Mouse (Mus musculus) forebrain, embryonic 13.5 days (tissue): ENCODE measurements around the gene B4galnt1. TPM values are rescaled to one million over a fixed set of nuclear protein-coding genes. Genes with fewer than 3 reads are reported as not detected.
"Not testable (repeated sequence)": the region's sequence is repeated elsewhere in the genome, so short reads cannot be mapped to it uniquely, and the experiment has no call there.

Source experiments
- ATAC-seq: fragments of 200-750 bp; cut with Nextera tagmentation; 2 replicates; pipeline ENCODE4 v1.8.0; 2017
- H3K27ac ChIP-seq: fragments of 300-500 bp; sonication (generic); 2 replicates; pipeline ENCODE4 v1.5.1; 2015; ENCODE audit warnings: inconsistent platforms, mild to moderate bottlenecking, moderate library complexity
- H3K27me3 ChIP-seq: fragments of 300-500 bp; sonication (generic); 2 replicates; pipeline ENCODE4 v1.6.1; 2015; ENCODE audit warnings: mild to moderate bottlenecking, inconsistent platforms
- H3K36me3 ChIP-seq: fragments of 300-500 bp; sonication (generic); 2 replicates; pipeline ENCODE4 v1.6.1; 2015; ENCODE audit warnings: mild to moderate bottlenecking, inconsistent platforms; ENCODE audit not compliant: poor library complexity, severe bottlenecking
- H3K4me1 ChIP-seq: fragments of 300-500 bp; sonication (generic); 2 replicates; pipeline ENCODE4 v1.6.1; 2015; ENCODE audit warnings: inconsistent platforms
- H3K4me2 ChIP-seq: fragments of 300-500 bp; sonication (generic); 2 replicates; pipeline ENCODE4 v1.6.1; 2015; ENCODE audit warnings: inconsistent platforms, mild to moderate bottlenecking, moderate library complexity
- H3K4me3 ChIP-seq: fragments of 300-500 bp; sonication (generic); 2 replicates; pipeline ENCODE4 v1.5.1; 2015; ENCODE audit warnings: mild to moderate bottlenecking, inconsistent platforms
- H3K9ac ChIP-seq: fragments of 300-500 bp; sonication (generic); 2 replicates; pipeline ENCODE4 v1.6.1; 2015; ENCODE audit warnings: mild to moderate bottlenecking, inconsistent platforms
- H3K9me3 ChIP-seq: fragments of 300-500 bp; sonication (generic); replicated peaks from 2 replicates; pipeline ENCODE4 v1.6.1; 2016; ENCODE audit warnings: inconsistent platforms
- WGBS: fragments of 180-500 bp; shearing (Covaris S2); methylation state at CpG from one replicate; pipeline ENCODE4 v1.1.7; 2015; 5-methylcytosine and 5-hydroxymethylcytosine counted together
- polyA plus RNA-seq: library from polyadenylated mRNA; unstranded; fragments of >200 nt; fragmentation: Nextera tagmentation; extraction: Ambion mirVana; gene quantifications from 2 replicates; pipeline ENCODE4 v1.2.1, GENCODE M21; 2015

Gene B4galnt1
- polyA plus RNA-seq, 1 experiment from 2014 or later = 16.7 TPM

DNA sequence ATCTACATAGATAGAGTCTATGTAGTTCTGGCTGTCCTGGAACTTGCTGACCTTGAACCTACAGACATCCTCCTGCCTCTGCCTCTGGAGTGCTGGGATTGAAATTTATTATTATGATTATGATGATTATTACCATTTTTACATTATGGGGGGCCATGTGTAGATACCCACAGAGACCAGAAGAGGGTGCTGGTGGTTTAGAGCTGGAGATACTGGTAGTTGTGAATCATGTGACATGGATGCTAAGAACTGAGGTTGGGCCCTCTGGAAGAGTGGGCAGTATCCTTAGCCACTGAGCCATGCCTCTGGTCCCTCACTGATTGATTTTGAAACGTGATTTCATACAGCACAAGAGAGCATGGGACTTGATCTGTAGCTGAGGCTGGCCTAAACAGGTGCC, 21.4 kb downstream of the B4galnt1 start:
- H3K4me2 ChIP-seq = peak overlapping the region; percentile 96; the same call in 1 of the 2 replicates
- peaks cover 48% of the 10 kb centered on the region for H3K4me1 ChIP-seq
- WGBS = 83% methylated on average over 1 of the region's 1 CpGs
- no peak for ATAC-seq
- H3K9ac ChIP-seq = no peak overlapping the region
- no peak overlapping the region for H3K27ac ChIP-seq
- H3K4me3 ChIP-seq = no peak overlapping the region
- H3K36me3 ChIP-seq = peaks cover 19% of the 10 kb centered on the region
- H3K27me3 ChIP-seq = peaks cover 10% of the 10 kb centered on the region
- no peaks in the 10 kb centered on the region for H3K9me3 ChIP-seq

DNA sequence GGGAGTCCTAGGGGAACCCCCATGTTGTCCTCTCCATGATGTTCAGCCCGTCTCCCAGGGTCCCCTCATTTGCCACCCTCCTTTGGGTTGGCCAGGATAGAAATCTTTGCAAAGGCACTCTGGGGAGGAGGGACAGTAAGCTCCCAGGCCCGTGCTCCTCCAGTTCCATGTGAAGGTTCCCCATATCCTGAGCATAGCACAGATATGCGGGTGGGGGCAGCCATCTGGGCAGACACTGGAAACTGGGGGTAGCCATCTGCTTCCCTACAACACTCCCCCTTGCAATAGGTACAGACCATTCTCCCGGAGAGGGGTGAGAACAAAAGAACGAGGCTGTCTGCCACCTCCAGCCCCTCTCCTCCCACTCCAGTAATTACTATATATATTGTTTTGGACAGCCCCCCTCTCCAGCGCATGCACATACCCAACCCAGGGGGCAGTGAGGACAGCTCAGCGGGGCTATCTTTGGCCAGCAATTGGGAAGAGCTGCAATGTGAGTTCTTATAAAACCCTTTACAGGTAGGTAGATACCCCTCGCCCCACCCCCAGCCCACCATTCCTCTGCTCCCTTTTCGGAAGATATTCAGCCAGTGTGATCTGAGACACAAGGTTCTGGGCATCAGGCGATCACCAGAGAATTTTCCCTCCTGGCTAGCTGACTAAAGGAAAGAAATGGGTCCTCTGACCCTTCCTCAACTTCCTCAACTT, 22.5 kb downstream of the B4galnt1 start:
- peak overlapping the region; percentile 96 for H3K4me2 ChIP-seq
- H3K4me1 ChIP-seq = peaks cover 48% of the 10 kb centered on the region
- ATAC-seq = peak; percentile 36
- peak overlapping the region; percentile 84 for H3K9ac ChIP-seq
- H3K9me3 ChIP-seq = no peaks in the 10 kb centered on the region
- peaks cover 27% of the 10 kb centered on the region for H3K36me3 ChIP-seq
- WGBS = 29% methylated on average over 10 of the region's 10 CpGs
- H3K4me3 ChIP-seq = peak overlapping the region; percentile 71
- H3K27me3 ChIP-seq = 0 out of 2 replicates have a peak, but pooled peaks cover 3% of the 10 kb centered on the region
- H3K27ac ChIP-seq = peak overlapping the region; percentile 90

DNA sequence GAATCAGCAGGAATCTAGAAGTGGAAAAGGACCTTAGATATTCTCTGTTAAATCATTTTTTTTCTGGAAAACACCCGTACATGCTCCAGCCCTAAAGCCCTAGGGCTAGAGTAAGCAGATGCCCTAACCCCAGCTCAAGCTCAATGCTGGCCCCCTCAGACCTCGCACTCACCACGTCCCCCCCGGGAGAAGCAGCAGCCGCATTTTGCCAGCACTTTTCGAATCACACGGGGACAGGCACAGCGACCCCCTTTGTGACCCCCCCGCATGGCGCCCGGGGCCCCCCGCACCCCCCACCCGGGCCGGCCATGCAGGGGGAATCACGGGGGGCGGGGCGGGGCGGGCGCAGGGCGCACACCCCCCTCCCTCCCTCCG, 23.0 kb downstream of the B4galnt1 start:
- H3K4me3 ChIP-seq = peak overlapping the region; percentile 71
- ATAC-seq = no peak

GRCm38 (mm10) chr10:127188465-127189115, 23.6 kb downstream of the B4galnt1 start:
- ATAC-seq = peak; percentile 79
- H3K4me1 ChIP-seq = peaks cover 47% of the 10 kb centered on the region

More for the DNA sequence above, 23.0 kb downstream of the B4galnt1 start:
- Histone ChIP-seq H3K4me2 (peak overlapping the region; percentile 96), H3K27me3 (no peaks in the 10 kb centered on the region), H3K4me1 (peaks cover 48% of the 10 kb centered on the region), H3K27ac (peak overlapping the region; percentile 90), H3K9ac (peak overlapping the region; percentile 84), H3K36me3 (peaks cover 33% of the 10 kb centered on the region), H3K9me3 (no peaks in the 10 kb centered on the region)
- WGBS = under 1% methylated on average over 15 of the region's 21 CpGs

GRCm38 (mm10) chr10:127189116-127189650, 24.2 kb downstream of the B4galnt1 start:
- under 1% methylated on average over 26 of the region's 26 CpGs for WGBS
- H3K4me1 ChIP-seq = peaks cover 41% of the 10 kb centered on the region

More at GRCm38 (mm10) chr10:127188465-127189115, 23.6 kb downstream of the B4galnt1 start:
- Histone ChIP-seq H3K4me3 (peak overlapping the region; percentile 71), H3K9me3 (no peaks in the 10 kb centered on the region), H3K9ac (peak overlapping the region; percentile 84), H3K4me2 (peak overlapping the region; percentile 96), H3K27me3 (no peaks in the 10 kb centered on the region), H3K36me3 (peaks cover 35% of the 10 kb centered on the region), H3K27ac (peak overlapping the region; percentile 90)
- under 1% methylated on average over 26 of the region's 46 CpGs for WGBS

DNA sequence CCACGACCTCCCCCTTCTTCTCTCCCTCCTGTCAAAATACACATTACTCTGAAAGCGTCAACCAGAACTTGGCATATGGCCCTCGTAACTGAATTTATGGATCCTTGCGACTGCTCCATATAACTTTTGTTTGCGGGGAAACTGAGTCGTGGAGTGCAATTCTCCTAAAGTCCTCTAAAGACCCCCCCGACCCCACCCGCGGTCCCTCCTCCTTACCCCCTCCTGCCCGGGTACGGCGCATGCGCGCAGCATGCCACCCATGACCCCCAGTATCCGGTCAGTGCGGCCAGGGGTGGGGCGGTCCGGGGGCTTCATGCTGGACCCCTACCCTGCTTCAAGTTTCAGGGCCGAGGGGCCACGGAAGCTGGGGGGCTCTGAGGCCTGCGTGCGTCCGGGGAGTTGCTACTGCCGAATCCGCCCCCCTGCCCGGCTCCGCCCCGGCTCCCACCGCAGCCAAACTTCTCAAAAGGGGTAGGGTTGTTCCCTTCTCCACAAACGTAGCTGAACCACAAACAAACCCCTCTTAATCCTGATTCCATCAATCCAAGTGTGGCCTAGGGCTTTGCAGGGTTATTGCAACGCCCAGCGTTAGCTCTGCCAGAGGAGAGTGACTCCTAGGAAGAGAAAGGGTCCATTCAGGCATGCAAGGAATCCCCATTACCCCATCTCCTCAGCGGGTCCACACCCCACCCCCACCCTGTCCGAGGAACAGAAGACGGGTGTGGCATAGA, 24.8 kb downstream of the B4galnt1 start, which contains the start of gene Arhgef25:
TSS of gene Arhgef25 (minus strand) at position 433 of the 731 bp plus-strand sequence.
- H3K27me3 ChIP-seq = no peaks in the 10 kb centered on the region
- H3K9me3 ChIP-seq = no peaks in the 10 kb centered on the region
- peak within 1 kb of the TSS; percentile 84 for H3K9ac ChIP-seq
- peak within 1 kb of the TSS; percentile 96 for H3K4me2 ChIP-seq
- peak within 1 kb of the TSS; percentile 90 for H3K27ac ChIP-seq
- ATAC-seq = no peak
- H3K36me3 ChIP-seq = peaks cover 35% of the 10 kb centered on the region
- 1% methylated on average over 35 of the region's 35 CpGs for WGBS
- peaks cover 42% of the 10 kb centered on the region for H3K4me1 ChIP-seq
- H3K4me3 ChIP-seq = peak within 1 kb of the TSS; percentile 71

More at GRCm38 (mm10) chr10:127189116-127189650, 24.2 kb downstream of the B4galnt1 start:
- Histone ChIP-seq H3K9ac (peak overlapping the region; percentile 84), H3K9me3 (no peaks in the 10 kb centered on the region), H3K4me2 (peak overlapping the region; percentile 96), H3K4me3 (peak overlapping the region; percentile 71), H3K36me3 (peaks cover 35% of the 10 kb centered on the region), H3K27ac (peak overlapping the region; percentile 90), H3K27me3 (no peaks in the 10 kb centered on the region)
- ATAC-seq = peak; percentile 23

GRCm38 (mm10) chr10:127190398-127191190, 25.6 kb downstream of the B4galnt1 start:
- Histone ChIP-seq H3K9ac (no peak overlapping the region), H3K27ac (peak overlapping the region; percentile 90; the same call in 1 of the 2 replicates), H3K4me2 (peak overlapping the region; percentile 96), H3K9me3 (no peaks in the 10 kb centered on the region), H3K4me1 (peaks cover 44% of the 10 kb centered on the region), H3K27me3 (no peaks in the 10 kb centered on the region), H3K4me3 (no peak overlapping the region), H3K36me3 (peaks cover 35% of the 10 kb centered on the region)
- 36% methylated on average over 14 of the region's 14 CpGs for WGBS
- no peak for ATAC-seq

- peaks cover 35% of the 10 kb centered on the region for H3K36me3 ChIP-seq
- no peak overlapping the region for H3K27ac ChIP-seq
- H3K4me2 ChIP-seq = no peak overlapping the region
- H3K9me3 ChIP-seq = no peaks in the 10 kb centered on the region
- peaks cover 48% of the 10 kb centered on the region for H3K4me1 ChIP-seq
- no peak for ATAC-seq
- no peak overlapping the region for H3K9ac ChIP-seq
- no peaks in the 10 kb centered on the region for H3K27me3 ChIP-seq
- no peak overlapping the region for H3K4me3 ChIP-seq
- WGBS = 76% methylated on average over 19 of the region's 19 CpGs
These were observed 26.4 kb downstream of the B4galnt1 start for GRCm38 (mm10) chr10:127191191-127192056.

GRCm38 (mm10) chr10:127192057-127192328, 27.0 kb downstream of the B4galnt1 start:
- ATAC-seq, H3K9me3 ChIP-seq, H3K27ac ChIP-seq, H3K27me3 ChIP-seq, H3K9ac ChIP-seq, H3K4me3 ChIP-seq, H3K4me2 ChIP-seq: not testable (repeated sequence)
- 96% methylated on average over 1 of the region's 1 CpGs for WGBS
- Histone ChIP-seq H3K36me3 (peaks cover 31% of the 10 kb centered on the region), H3K4me1 (peaks cover 51% of the 10 kb centered on the region)

- Histone ChIP-seq H3K9me3 (no peaks in the 10 kb centered on the region), H3K4me1 (peaks cover 41% of the 10 kb centered on the region)
- WGBS = 87% methylated on average over 9 of the region's 9 CpGs
These were observed 28.0 kb downstream of the B4galnt1 start for GRCm38 (mm10) chr10:127193011-127193410.

More at GRCm38 (mm10) chr10:127193011-127193410, 28.0 kb downstream of the B4galnt1 start:
- peaks cover 41% of the 10 kb centered on the region for H3K36me3 ChIP-seq
- no peak overlapping the region for H3K4me3 ChIP-seq
- no peaks in the 10 kb centered on the region for H3K27me3 ChIP-seq
- H3K27ac ChIP-seq = no peak overlapping the region
- no peak overlapping the region for H3K9ac ChIP-seq
- H3K4me2 ChIP-seq = no peak overlapping the region
- ATAC-seq = no peak
